Comparison of ENCODE assay signal across 32 mouse cellular contexts in the genomic region with DNA sequence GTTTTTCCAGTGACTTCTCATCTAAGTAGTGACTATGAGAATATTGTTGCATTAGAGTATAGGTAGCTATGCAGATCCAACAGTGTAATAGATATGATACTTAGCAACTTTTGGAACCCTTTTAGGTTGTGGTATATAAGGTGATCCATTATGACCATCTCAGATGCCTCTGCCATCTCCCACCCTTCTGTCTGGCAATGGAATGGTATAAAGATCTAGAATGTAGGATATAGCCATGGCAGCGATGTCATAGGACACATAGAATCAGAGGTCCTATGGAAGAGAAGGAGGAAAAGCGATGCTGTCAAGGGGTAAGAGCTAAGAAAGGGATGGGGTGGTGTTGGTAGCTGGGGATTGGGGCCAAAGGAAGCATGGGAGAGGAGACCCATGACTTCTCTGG. TPM values are rescaled to one million over a fixed set of nuclear protein-coding genes. Genes with fewer than 3 reads are reported as not detected.
"Had no signal": no experiment of that assay in that cellular context is flagged by ENCODE, and none has a peak within 500 bp of the region (broad histone marks: within the 10 kb centered on the region; RNA-seq: fewer than 3 reads in every experiment).

TSS of gene Llcfc1 (plus strand) at position 301 of the 400 bp plus-strand sequence.

- H3K27ac ChIP-seq: intestine, embryonic 15.5 days; kidney, embryonic 15.5 days; left cerebral cortex, adult 2 months; lung, embryonic 15.5 days; midbrain, embryonic 10.5 days; midbrain, embryonic 13.5 days; neural tube, embryonic 13.5 days; stomach, embryonic 15.5 days had no signal

- H3K9ac ChIP-seq: intestine, embryonic 15.5 days; kidney, embryonic 15.5 days; lung, embryonic 15.5 days; midbrain, embryonic 13.5 days; neural tube, embryonic 13.5 days; stomach, embryonic 15.5 days had no signal

- H3K4me1 ChIP-seq: intestine, embryonic 15.5 days; kidney, embryonic 15.5 days; lung, embryonic 15.5 days; megakaryocyte, embryonic 14.5 days; midbrain, embryonic 10.5 days; midbrain, embryonic 13.5 days; neural tube, embryonic 13.5 days; stomach, embryonic 15.5 days had no signal

- H3K4me3 ChIP-seq: intestine, embryonic 15.5 days; kidney, embryonic 15.5 days; left cerebral cortex, adult 2 months; lung, embryonic 15.5 days; megakaryocyte, embryonic 14.5 days; midbrain, embryonic 10.5 days; midbrain, embryonic 13.5 days; myocyte; neural tube, embryonic 13.5 days; stomach, embryonic 15.5 days had no signal

- DNase-seq: kidney, adult 11 months; kidney, adult 8-10 months; kidney, postnatal 10 days; kidney, postnatal 36 days; layer of hippocampus, postnatal 36 days; lung, adult 18-20 months; lung, postnatal 10 days; lung, postnatal 36 days; thymus, adult 2 months; thymus, postnatal 14 days; thymus, postnatal 4 days had no signal

- ATAC-seq: intestine, embryonic 15.5 days; midbrain, embryonic 13.5 days; midbrain, embryonic 16.5 days had no signal

- H3K36me3 ChIP-seq: intestine, embryonic 15.5 days; kidney, embryonic 15.5 days; lung, embryonic 15.5 days; midbrain, embryonic 10.5 days; midbrain, embryonic 13.5 days; neural tube, embryonic 13.5 days; stomach, embryonic 15.5 days had no signal

- H3K27me3 ChIP-seq: intestine, embryonic 15.5 days; kidney, embryonic 15.5 days; lung, embryonic 15.5 days; midbrain, embryonic 13.5 days; neural tube, embryonic 13.5 days; stomach, embryonic 15.5 days had no signal

- H3K4me2 ChIP-seq: intestine, embryonic 15.5 days; kidney, embryonic 15.5 days; lung, embryonic 15.5 days; midbrain, embryonic 13.5 days; neural tube, embryonic 13.5 days; stomach, embryonic 15.5 days had no signal

- H3K9me3 ChIP-seq: intestine, embryonic 15.5 days; kidney, embryonic 15.5 days; lung, embryonic 15.5 days; megakaryocyte, embryonic 14.5 days; midbrain, embryonic 10.5 days; midbrain, embryonic 13.5 days; neural tube, embryonic 13.5 days; stomach, embryonic 15.5 days had no signal

RNA-seq across cellular contexts. Expression of gene Llcfc1, which starts in this region (rescaled TPM):
- total RNA-seq: layer of hippocampus, adult 8-10 months; layer of hippocampus, postnatal 10 days; layer of hippocampus, postnatal 36 days; left cerebral cortex, adult 2 months; left cerebral cortex, postnatal 10 days; left cerebral cortex, postnatal 36 days; monocyte, adult 5-6 weeks; neutrophil, adult 5-6 weeks had no signal
- polyA plus RNA-seq: limb, embryonic 11.5 days; limb, embryonic 14.5 days; lung, embryonic 15.5 days; midbrain, embryonic 10.5 days; midbrain, embryonic 13.5 days; midbrain, embryonic 16.5 days; myocyte; neural tube, embryonic 13.5 days; small intestine, adult 2 months; spleen, adult 2 months; thymus, adult 2 months had no signal
